Mouse (Mus musculus): ENCODE data around the gene Sgms1. TPM values are rescaled to one million over a fixed set of nuclear protein-coding genes. Genes with fewer than 3 reads are reported as not detected.

The Sgms1 gene
- polyA plus RNA-seq, 1 experiment from 2014 or later = 13.8 TPM

DNA sequence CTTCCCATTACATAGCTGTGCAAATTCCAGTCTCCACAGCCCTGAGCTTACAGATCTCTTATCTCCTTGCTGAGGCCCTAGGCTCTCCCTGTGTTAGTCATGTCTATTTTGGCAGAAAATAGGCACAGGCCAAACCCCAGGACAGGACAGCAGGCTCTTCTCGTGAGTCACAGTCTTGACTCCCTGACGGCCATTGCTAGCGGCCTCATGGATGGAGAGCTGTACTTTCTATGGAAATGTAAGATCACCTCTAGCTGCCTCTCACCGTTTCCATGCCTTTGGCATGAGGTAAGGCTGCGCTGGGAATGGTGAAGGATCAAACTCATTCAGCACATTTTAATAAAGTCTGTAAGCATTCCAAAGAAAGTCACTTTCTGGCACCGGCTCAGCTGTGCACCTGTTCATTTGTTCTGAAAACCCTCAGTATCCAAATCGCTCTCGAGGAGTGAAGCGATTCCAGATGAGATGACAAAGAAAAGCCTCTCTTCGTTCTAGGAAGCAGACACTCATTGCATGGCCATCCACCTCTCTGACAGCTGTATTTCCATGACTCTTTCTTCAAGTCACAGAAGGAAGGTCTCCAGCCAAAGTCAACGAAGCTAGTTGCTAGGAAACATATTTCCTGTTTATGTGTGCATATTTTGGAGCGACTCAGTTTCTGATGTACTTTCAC is 97.3 kb downstream of the Sgms1 start:
- 80% methylated on average over 12 of the region's 12 CpGs for WGBS
- Histone ChIP-seq H3K4me2 (ENCODE audit: low read length) (no peak overlapping the region), H3K27ac (replicated peaks; ENCODE audit: low read depth, low read length) (no peak overlapping the region), H3K9me3 (ENCODE audit: control insufficient read depth, low read length) (no peaks in the 10 kb centered on the region), H3K36me3 (ENCODE audit: control insufficient read depth, insufficient read depth, low read length) (no peaks in the 10 kb centered on the region), H3K9ac (replicated peaks; ENCODE audit: low read length) (no peak overlapping the region), H3K27me3 (ENCODE audit: control insufficient read depth, insufficient read depth, low read length) (no peaks in the 10 kb centered on the region), H3K4me1 (ENCODE audit: control insufficient read depth, insufficient read depth, low read length) (no peaks in the 10 kb centered on the region), H3K4me3 (replicated peaks; ENCODE audit: low read depth, low read length) (no peak overlapping the region)
- ATAC-seq (ENCODE audit: low FRiP score, low TSS enrichment) (no peak), DNase-seq (no peak)

GRCm38 (mm10) chr19:32291130-32291529 is 98.4 kb downstream of the Sgms1 start:
- no peak overlapping the region for H3K9ac ChIP-seq (replicated peaks; ENCODE audit: low read length)
- H3K36me3 ChIP-seq (ENCODE audit: control insufficient read depth, insufficient read depth, low read length) = no peaks in the 10 kb centered on the region
- no peaks in the 10 kb centered on the region for H3K27me3 ChIP-seq (ENCODE audit: control insufficient read depth, insufficient read depth, low read length)
- H3K4me1 ChIP-seq (ENCODE audit: control insufficient read depth, insufficient read depth, low read length) = no peaks in the 10 kb centered on the region
- no peak overlapping the region for H3K27ac ChIP-seq (replicated peaks; ENCODE audit: low read depth, low read length)
- 93% methylated on average over 5 of the region's 5 CpGs for WGBS
- H3K4me2 ChIP-seq (ENCODE audit: low read length) = no peak overlapping the region
- no peak overlapping the region for H3K4me3 ChIP-seq (replicated peaks; ENCODE audit: low read depth, low read length)
- no peak for DNase-seq
- H3K9me3 ChIP-seq (ENCODE audit: control insufficient read depth, low read length) = no peaks in the 10 kb centered on the region
- ATAC-seq (ENCODE audit: low FRiP score, low TSS enrichment) = no peak

GRCm38 (mm10) chr19:32288895-32289294 is 100.6 kb downstream of the Sgms1 start:
- H3K4me1 ChIP-seq (ENCODE audit: control insufficient read depth, insufficient read depth, low read length) = no peaks in the 10 kb centered on the region
- no peak overlapping the region for H3K4me3 ChIP-seq (replicated peaks; ENCODE audit: low read depth, low read length)
- no peak overlapping the region for H3K27ac ChIP-seq (replicated peaks; ENCODE audit: low read depth, low read length)
- H3K9me3 ChIP-seq (ENCODE audit: control insufficient read depth, low read length) = no peaks in the 10 kb centered on the region
- no peaks in the 10 kb centered on the region for H3K27me3 ChIP-seq (ENCODE audit: control insufficient read depth, insufficient read depth, low read length)
- no peak overlapping the region for H3K4me2 ChIP-seq (ENCODE audit: low read length)
- no peaks in the 10 kb centered on the region for H3K36me3 ChIP-seq (ENCODE audit: control insufficient read depth, insufficient read depth, low read length)
- 79% methylated on average over 5 of the region's 5 CpGs for WGBS
- no peak overlapping the region for H3K9ac ChIP-seq (replicated peaks; ENCODE audit: low read length)
- no peak for ATAC-seq (ENCODE audit: low FRiP score, low TSS enrichment)
- no peak for DNase-seq

GRCm38 (mm10) chr19:32287839-32288238 is 101.7 kb downstream of the Sgms1 start:
- no peak for ATAC-seq (ENCODE audit: low FRiP score, low TSS enrichment)
- H3K9ac ChIP-seq (replicated peaks; ENCODE audit: low read length) = no peak overlapping the region
- no peaks in the 10 kb centered on the region for H3K9me3 ChIP-seq (ENCODE audit: control insufficient read depth, low read length)
- 84% methylated on average over 3 of the region's 3 CpGs for WGBS
- H3K4me3 ChIP-seq (replicated peaks; ENCODE audit: low read depth, low read length) = no peak overlapping the region
- H3K27ac ChIP-seq (replicated peaks; ENCODE audit: low read depth, low read length) = no peak overlapping the region
- no peaks in the 10 kb centered on the region for H3K4me1 ChIP-seq (ENCODE audit: control insufficient read depth, insufficient read depth, low read length)
- no peaks in the 10 kb centered on the region for H3K27me3 ChIP-seq (ENCODE audit: control insufficient read depth, insufficient read depth, low read length)
- no peak overlapping the region for H3K4me2 ChIP-seq (ENCODE audit: low read length)
- DNase-seq = no peak
- no peaks in the 10 kb centered on the region for H3K36me3 ChIP-seq (ENCODE audit: control insufficient read depth, insufficient read depth, low read length)

- Histone ChIP-seq H3K4me1 (ENCODE audit: control insufficient read depth, insufficient read depth, low read length) (no peaks in the 10 kb centered on the region), H3K4me3 (replicated peaks; ENCODE audit: low read depth, low read length) (no peak overlapping the region), H3K27ac (replicated peaks; ENCODE audit: low read depth, low read length) (no peak overlapping the region), H3K9me3 (ENCODE audit: control insufficient read depth, low read length) (no peaks in the 10 kb centered on the region), H3K9ac (replicated peaks; ENCODE audit: low read length) (no peak overlapping the region), H3K4me2 (ENCODE audit: low read length) (no peak overlapping the region), H3K27me3 (ENCODE audit: control insufficient read depth, insufficient read depth, low read length) (no peaks in the 10 kb centered on the region), H3K36me3 (ENCODE audit: control insufficient read depth, insufficient read depth, low read length) (no peaks in the 10 kb centered on the region)
- WGBS = 88% methylated on average over 3 of the region's 3 CpGs
- DNase-seq (no peak), ATAC-seq (ENCODE audit: low FRiP score, low TSS enrichment) (no peak)
Observed at GRCm38 (mm10) chr19:32285455-32285831, 104.1 kb downstream of the Sgms1 start.

DNA sequence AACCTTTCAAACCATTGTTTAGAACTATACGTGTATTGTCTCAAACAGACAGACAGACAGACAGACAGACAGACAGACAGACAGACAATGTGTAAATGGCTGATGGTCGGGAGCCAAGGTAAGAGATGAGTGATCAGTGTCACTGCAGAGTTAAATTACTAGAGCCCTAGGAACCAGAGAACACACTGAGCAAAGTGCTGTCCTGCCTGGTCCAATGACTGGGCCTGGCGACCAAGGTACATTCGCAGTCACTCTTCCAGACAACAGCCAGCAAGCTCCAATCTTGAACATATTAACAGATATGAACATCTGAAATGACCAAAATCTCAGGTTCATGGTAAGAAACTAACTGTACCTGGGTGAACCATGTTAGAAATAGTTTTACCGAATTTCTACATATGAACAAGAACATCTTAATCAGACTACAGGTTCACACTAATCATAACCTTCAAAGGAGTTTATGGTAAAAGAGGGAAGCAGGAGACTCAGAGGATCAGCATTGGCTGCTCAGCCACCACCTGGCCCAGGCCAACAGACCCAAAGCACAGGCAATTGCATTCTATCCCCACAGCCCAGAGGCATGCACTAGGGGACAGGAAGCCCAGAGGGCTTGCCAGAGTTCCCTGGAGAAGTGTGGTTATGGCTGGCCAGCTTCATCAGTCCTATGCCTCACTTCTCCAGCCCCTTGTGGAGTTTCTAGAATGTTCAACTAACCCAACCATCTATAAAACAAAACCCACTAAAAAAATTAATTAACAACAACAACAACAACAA is 104.6 kb downstream of the Sgms1 start:
- Histone ChIP-seq H3K4me2 (ENCODE audit: low read length) (no peak overlapping the region), H3K9ac (replicated peaks; ENCODE audit: low read length) (no peak overlapping the region), H3K4me3 (replicated peaks; ENCODE audit: low read depth, low read length) (no peak overlapping the region), H3K27ac (replicated peaks; ENCODE audit: low read depth, low read length) (no peak overlapping the region), H3K27me3 (ENCODE audit: control insufficient read depth, insufficient read depth, low read length) (no peaks in the 10 kb centered on the region), H3K4me1 (ENCODE audit: control insufficient read depth, insufficient read depth, low read length) (no peaks in the 10 kb centered on the region), H3K36me3 (ENCODE audit: control insufficient read depth, insufficient read depth, low read length) (no peaks in the 10 kb centered on the region), H3K9me3 (ENCODE audit: control insufficient read depth, low read length) (no peaks in the 10 kb centered on the region)
- ATAC-seq (ENCODE audit: low FRiP score, low TSS enrichment) (no peak), DNase-seq (no peak)
- WGBS = 91% methylated on average over 5 of the region's 5 CpGs

DNA sequence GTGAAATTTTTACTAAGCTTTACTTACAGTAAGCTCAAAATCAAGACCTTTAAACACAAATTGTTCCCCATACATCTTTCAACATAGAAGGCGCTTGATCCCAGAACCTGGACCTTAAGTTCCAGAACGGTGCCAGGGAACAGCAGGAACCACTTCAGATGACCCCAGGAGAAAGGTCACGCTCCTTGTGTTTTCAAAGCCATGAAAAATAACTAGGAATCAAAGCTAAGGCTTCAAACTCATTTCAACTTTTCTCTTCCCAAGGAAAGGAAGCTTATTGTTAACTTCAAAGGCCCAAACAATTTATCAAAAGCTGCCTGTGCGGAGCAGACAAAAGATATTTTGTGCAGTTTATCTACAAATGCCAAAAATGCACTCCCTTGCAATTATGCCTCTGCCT is 107.6 kb downstream of the Sgms1 start:
- no peak overlapping the region for H3K4me3 ChIP-seq (replicated peaks; ENCODE audit: low read depth, low read length)
- no peaks in the 10 kb centered on the region for H3K27me3 ChIP-seq (ENCODE audit: control insufficient read depth, insufficient read depth, low read length)
- H3K36me3 ChIP-seq (ENCODE audit: control insufficient read depth, insufficient read depth, low read length) = no peaks in the 10 kb centered on the region
- 72% methylated on average over 4 of the region's 4 CpGs for WGBS
- no peaks in the 10 kb centered on the region for H3K4me1 ChIP-seq (ENCODE audit: control insufficient read depth, insufficient read depth, low read length)
- H3K27ac ChIP-seq (replicated peaks; ENCODE audit: low read depth, low read length) = no peak overlapping the region
- DNase-seq = no peak
- H3K9me3 ChIP-seq (ENCODE audit: control insufficient read depth, low read length) = no peaks in the 10 kb centered on the region
- H3K9ac ChIP-seq (replicated peaks; ENCODE audit: low read length) = no peak overlapping the region
- H3K4me2 ChIP-seq (ENCODE audit: low read length) = no peak overlapping the region
- no peak for ATAC-seq (ENCODE audit: low FRiP score, low TSS enrichment)

DNA sequence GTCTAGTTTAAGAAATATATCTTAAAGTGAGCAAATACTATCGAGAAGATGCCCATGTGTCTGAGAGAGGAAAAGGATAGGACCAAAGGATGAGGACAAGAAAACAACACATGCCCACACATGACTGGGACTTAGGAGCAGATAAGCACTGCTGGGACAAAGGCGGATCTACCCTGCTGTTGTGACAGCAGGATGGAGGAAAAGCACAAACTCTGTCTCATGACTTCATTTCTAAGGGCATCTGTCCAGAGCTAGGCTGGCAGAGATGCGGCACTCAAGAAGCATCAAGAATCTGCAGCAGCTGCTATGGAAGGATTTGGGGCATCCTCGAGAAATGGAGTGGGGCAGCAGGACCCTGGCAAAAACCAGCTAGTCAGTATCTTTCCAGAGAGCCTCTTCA is 109.1 kb downstream of the Sgms1 start:
- no peaks in the 10 kb centered on the region for H3K4me1 ChIP-seq (ENCODE audit: control insufficient read depth, insufficient read depth, low read length)
- H3K4me2 ChIP-seq (ENCODE audit: low read length) = no peak overlapping the region
- no peak for DNase-seq
- H3K4me3 ChIP-seq (replicated peaks; ENCODE audit: low read depth, low read length) = no peak overlapping the region
- no peak for ATAC-seq (ENCODE audit: low FRiP score, low TSS enrichment)
- no peaks in the 10 kb centered on the region for H3K36me3 ChIP-seq (ENCODE audit: control insufficient read depth, insufficient read depth, low read length)
- H3K9ac ChIP-seq (replicated peaks; ENCODE audit: low read length) = no peak overlapping the region
- H3K9me3 ChIP-seq (ENCODE audit: control insufficient read depth, low read length) = no peaks in the 10 kb centered on the region
- H3K27me3 ChIP-seq (ENCODE audit: control insufficient read depth, insufficient read depth, low read length) = no peaks in the 10 kb centered on the region
- no peak overlapping the region for H3K27ac ChIP-seq (replicated peaks; ENCODE audit: low read depth, low read length)
- WGBS = 91% methylated on average over 4 of the region's 4 CpGs

DNA sequence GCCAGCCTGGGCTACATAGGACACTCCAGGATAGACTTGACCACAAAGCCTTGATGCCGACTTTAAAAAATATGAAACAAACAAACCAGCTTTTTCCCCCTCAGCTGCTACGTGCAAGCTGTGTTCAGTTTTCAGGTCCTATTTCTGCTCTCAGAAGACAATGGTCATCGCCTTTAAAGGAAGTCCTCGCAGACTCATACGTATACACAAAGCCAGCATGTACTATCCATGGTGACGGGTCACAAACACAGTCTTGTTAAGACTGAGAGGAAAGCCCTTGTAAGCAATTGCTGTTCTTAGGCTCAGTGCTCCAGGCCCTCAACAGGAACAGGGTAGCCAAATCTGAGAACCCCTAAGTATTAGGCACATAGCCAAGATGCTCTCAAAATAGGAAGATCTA is 110.1 kb downstream of the Sgms1 start:
- DNase-seq = no peak
- Histone ChIP-seq H3K4me1 (ENCODE audit: control insufficient read depth, insufficient read depth, low read length) (no peaks in the 10 kb centered on the region), H3K9ac (replicated peaks; ENCODE audit: low read length) (no peak overlapping the region), H3K36me3 (ENCODE audit: control insufficient read depth, insufficient read depth, low read length) (no peaks in the 10 kb centered on the region), H3K9me3 (ENCODE audit: control insufficient read depth, low read length) (no peaks in the 10 kb centered on the region), H3K27ac (replicated peaks; ENCODE audit: low read depth, low read length) (no peak overlapping the region), H3K27me3 (ENCODE audit: control insufficient read depth, insufficient read depth, low read length) (no peaks in the 10 kb centered on the region), H3K4me3 (replicated peaks; ENCODE audit: low read depth, low read length) (no peak overlapping the region), H3K4me2 (ENCODE audit: low read length) (no peak overlapping the region)
- WGBS = 94% methylated on average over 6 of the region's 6 CpGs
- ATAC-seq (ENCODE audit: low FRiP score, low TSS enrichment) = no peak

Measured in midbrain, embryonic 14.5 days (tissue).